Mouse (Mus musculus): ENCODE results near the gene Gm17693.
"Not testable (repeated sequence)": the region's sequence is repeated elsewhere in the genome, so short reads cannot be mapped to it uniquely, and the experiment has no call there.

The Gm17693 gene

GRCm38 (mm10) chrX:125705144-125705543, at the start of gene Gm17693:
Gm17693 (plus strand) TSS chrX:125705444.
- DNase-seq (ENCODE audit: inconsistent age in 2 of 2, low spot score in 1 of 2) = not testable (repeated sequence)

Data from adrenal gland, adult (tissue).